Mouse (Mus musculus) embryonic facial prominence, embryonic 14.5 days (tissue): ENCODE measurements around the gene Trmt1. TPM values are rescaled to one million over a fixed set of nuclear protein-coding genes. Genes with fewer than 3 reads are reported as not detected.

Source experiments
- ATAC-seq: fragments of 200-750 bp; cut with Nextera tagmentation; 2 replicates; pipeline ENCODE4 v1.8.0; 2017; ENCODE audit warnings: low read depth, moderate number of reproducible peaks, moderate TSS enrichment
- DNase-seq: peaks from one replicate; pipeline ENCODE4 v3.0.0-alpha.2; 2015; ENCODE audit warnings: low spot score
- H3K27ac ChIP-seq: fragments of 300-500 bp; sonication (generic); replicated peaks from 2 replicates; pipeline ENCODE4 v1.5.1; 2014; ENCODE audit warnings: low read depth, mild to moderate bottlenecking, low read length, moderate library complexity
- H3K27me3 ChIP-seq: fragments of 300-500 bp; sonication (generic); replicated peaks from 2 replicates; pipeline ENCODE4 v1.6.1; 2014; ENCODE audit warnings: low read length; ENCODE audit not compliant: control insufficient read depth, insufficient read depth
- H3K36me3 ChIP-seq: fragments of 300-500 bp; sonication (generic); 2 replicates; pipeline ENCODE4 v1.6.1; 2014; ENCODE audit warnings: low read length, mixed read lengths; ENCODE audit not compliant: control insufficient read depth, insufficient read depth
- H3K4me1 ChIP-seq: fragments of 300-500 bp; sonication (generic); 2 replicates; pipeline ENCODE4 v1.6.1; 2014; ENCODE audit warnings: antibody characterized with exemption, low read length; ENCODE audit not compliant: control insufficient read depth, insufficient read depth
- H3K4me2 ChIP-seq: fragments of 300-500 bp; sonication (generic); 2 replicates; pipeline ENCODE4 v1.6.1; 2014; ENCODE audit warnings: low read depth, mild to moderate bottlenecking, low read length, moderate library complexity, mixed read lengths
- H3K4me3 ChIP-seq: fragments of 300-500 bp; sonication (generic); 2 replicates; pipeline ENCODE4 v1.5.1; 2014; ENCODE audit warnings: low read depth, mild to moderate bottlenecking, low read length
- H3K9ac ChIP-seq: fragments of 300-500 bp; sonication (generic); 2 replicates; pipeline ENCODE4 v1.6.1; 2014; ENCODE audit warnings: low read depth, mild to moderate bottlenecking, low read length, moderate library complexity, mixed read lengths
- H3K9me3 ChIP-seq: fragments of 300-500 bp; sonication (generic); 2 replicates; pipeline ENCODE4 v1.6.1; 2016; ENCODE audit warnings: low read length; ENCODE audit not compliant: control insufficient read depth
- WGBS: fragments of 180-500 bp; shearing (Covaris S2); extraction: QIAGEN DNeasy Blood & Tissue Kit; methylation state at CpG from one replicate; pipeline ENCODE4 v1.1.7; 2014; 5-methylcytosine and 5-hydroxymethylcytosine counted together
- polyA plus RNA-seq: library from polyadenylated mRNA; unstranded; fragments of >200 nt; fragmentation: Nextera tagmentation; extraction: Ambion mirVana; gene quantifications from 2 replicates; pipeline ENCODE4 v1.2.1, GENCODE M21; 2014

The Trmt1 gene
- polyA plus RNA-seq, 1 experiment from 2014 or later = 55.8 TPM

GRCm38 (mm10) chr8:84695140-84695539 lies 9.0 kb downstream of the Trmt1 start:
- H3K4me1 ChIP-seq = 0 out of 2 replicates have a peak, but pooled peaks cover 2% of the 10 kb centered on the region
- WGBS = 92% methylated on average over 6 of the region's 6 CpGs
- H3K27me3 ChIP-seq = no peaks in the 10 kb centered on the region
- DNase-seq (no peak), ATAC-seq (no peak)
- H3K9ac ChIP-seq = no peak overlapping the region
- H3K4me2 ChIP-seq = no peak overlapping the region
- H3K9me3 ChIP-seq = no peaks in the 10 kb centered on the region
- H3K27ac ChIP-seq = no peak overlapping the region
- H3K4me3 ChIP-seq = no peak overlapping the region
- peaks cover 84% of the 10 kb centered on the region for H3K36me3 ChIP-seq

DNA sequence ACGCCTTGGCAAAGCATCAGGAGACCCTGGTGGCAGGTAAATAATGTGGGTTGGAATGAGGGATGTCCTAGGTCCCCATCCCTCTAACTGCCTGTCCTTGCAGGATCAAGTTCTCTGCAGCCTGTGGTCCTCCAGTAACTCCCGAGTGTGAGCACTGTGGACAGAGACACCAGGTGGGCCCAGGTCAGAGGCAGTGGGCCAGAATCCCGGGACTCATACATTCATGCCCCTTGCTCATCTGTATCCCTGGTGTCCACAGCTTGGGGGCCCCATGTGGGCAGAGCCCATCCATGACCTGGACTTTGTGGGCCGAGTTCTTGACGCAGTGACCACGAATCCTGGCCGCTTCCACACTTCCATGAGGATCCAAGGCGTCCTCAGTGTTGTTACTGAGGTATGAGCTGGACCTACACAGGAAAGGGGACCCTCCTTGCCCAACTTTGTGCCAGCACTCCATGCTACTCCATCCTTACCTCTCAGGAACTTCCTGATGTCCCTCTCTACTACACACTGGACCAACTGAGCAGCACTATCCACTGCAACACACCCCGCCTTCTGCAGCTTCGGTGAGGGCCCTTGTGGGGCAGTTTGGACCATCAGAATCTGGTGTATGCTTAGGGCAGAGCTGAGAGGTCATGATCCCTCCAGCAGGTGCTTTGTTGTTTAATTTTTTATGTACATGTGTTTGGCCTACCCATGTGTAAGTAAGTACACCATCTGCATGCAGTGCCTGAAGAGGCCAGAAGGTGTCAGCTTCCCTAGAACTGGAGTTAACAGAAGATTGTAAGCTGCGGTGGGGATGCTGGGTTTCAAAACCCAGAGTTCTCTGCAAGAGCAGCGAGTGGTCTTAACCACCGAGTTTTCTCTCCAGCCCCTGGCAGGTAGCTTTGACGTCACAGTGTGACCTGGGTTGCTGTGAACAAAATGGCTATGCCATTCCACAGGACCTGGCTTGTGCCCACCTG lies 11.3 kb downstream of the Trmt1 start:
- DNase-seq = peak; percentile 63
- Histone ChIP-seq H3K9ac (no peak overlapping the region), H3K27ac (no peak overlapping the region), H3K4me3 (no peak overlapping the region), H3K4me2 (no peak overlapping the region), H3K4me1 (no peaks in the 10 kb centered on the region), H3K27me3 (peaks cover 14% of the 10 kb centered on the region), H3K9me3 (no peaks in the 10 kb centered on the region), H3K36me3 (peaks cover 68% of the 10 kb centered on the region)
- WGBS = 85% methylated on average over 12 of the region's 14 CpGs
- ATAC-seq = no peak

DNA sequence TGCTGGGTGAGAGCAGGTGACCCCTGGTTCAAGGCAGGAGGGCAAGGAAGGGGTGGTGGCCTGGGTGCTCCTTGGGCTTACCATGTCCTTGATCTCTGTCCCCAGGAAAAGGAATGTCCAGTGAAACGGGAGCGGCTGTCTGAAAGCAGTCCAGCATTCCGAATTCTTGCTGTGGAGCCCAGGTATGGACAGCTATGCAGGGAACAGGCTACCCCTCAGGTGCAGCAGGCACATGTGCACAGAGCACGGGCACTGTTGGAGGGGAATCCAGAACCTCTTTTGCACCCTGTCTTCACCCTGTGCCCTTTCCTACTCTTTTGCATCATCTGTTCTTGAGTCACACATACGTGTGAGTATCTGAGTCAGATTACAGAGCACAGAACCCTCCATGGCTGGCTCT lies 12.2 kb downstream of the Trmt1 start:
- Histone ChIP-seq H3K4me1 (no peaks in the 10 kb centered on the region), H3K9ac (no peak overlapping the region), H3K4me3 (no peak overlapping the region), H3K27me3 (peaks cover 23% of the 10 kb centered on the region), H3K9me3 (no peaks in the 10 kb centered on the region), H3K4me2 (no peak overlapping the region), H3K36me3 (peaks cover 60% of the 10 kb centered on the region), H3K27ac (no peak overlapping the region)
- ATAC-seq (no peak), DNase-seq (no peak)
- WGBS = 97% methylated on average over 5 of the region's 5 CpGs

DNA sequence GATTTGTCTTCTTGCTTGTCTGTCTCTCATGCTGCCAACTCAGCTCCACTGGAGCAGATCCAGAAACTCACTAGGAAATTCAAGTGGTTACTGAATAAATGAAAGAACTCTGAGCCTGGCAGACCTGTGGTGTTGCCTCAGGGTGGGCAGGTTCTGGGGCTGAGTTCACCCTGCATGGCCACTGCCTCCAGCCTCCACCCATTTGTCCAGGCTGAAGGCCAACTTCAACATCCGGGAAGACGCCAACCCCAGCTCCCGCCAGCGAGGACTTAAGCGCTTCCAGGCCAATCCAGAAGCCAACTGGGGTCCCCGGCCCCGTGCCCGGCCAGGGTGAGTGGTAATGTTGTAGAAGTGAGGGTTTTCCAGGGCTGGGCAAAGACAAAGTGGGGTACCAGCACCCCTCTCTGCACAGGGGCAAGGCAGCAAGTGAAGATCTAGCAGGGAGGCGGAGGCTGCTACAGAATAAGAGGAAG lies 12.9 kb downstream of the Trmt1 start:
- Histone ChIP-seq H3K27ac (peak overlapping the region; percentile 55), H3K27me3 (peaks cover 29% of the 10 kb centered on the region)
- 75% methylated on average over 9 of the region's 9 CpGs for WGBS

DNA sequence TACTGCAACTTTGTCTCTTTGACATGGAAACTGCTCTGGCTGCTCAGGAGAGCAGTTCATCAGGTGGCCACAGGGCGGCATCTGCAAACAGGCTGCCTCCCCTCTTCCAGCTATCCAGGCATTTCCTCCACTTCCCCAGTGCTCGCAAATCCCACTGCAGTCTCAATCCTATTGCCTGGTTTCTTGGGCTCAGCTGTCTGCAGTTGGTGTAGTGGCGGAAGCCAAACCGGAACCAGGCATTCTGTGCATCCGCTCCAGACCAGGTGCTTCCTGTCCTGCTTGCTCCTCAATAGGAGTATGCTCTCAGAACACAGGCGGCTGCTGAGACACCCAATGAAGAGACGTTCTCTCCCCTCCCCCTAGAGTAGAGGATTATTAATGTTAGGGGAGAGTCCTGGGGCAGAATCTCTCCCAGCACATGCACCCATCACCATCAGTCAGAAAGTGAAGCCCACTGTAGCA lies 13.8 kb downstream of the Trmt1 start:
- Histone ChIP-seq H3K9ac (no peak overlapping the region), H3K27me3 (peaks cover 37% of the 10 kb centered on the region), H3K4me2 (peak overlapping the region; percentile 2; the same call in 1 of the 2 replicates), H3K36me3 (peaks cover 51% of the 10 kb centered on the region), H3K4me3 (no peak overlapping the region), H3K27ac (0 out of 2 replicates have a peak overlapping the region, but pooled peaks have one; percentile 29), H3K4me1 (0 out of 2 replicates have a peak, but pooled peaks cover 2% of the 10 kb centered on the region), H3K9me3 (no peaks in the 10 kb centered on the region)
- no peak for ATAC-seq
- WGBS = 44% methylated on average over 7 of the region's 7 CpGs
- DNase-seq = peak; percentile 79

More for the DNA sequence above, 12.9 kb downstream of the Trmt1 start:
- peaks cover 53% of the 10 kb centered on the region for H3K36me3 ChIP-seq
- no peaks in the 10 kb centered on the region for H3K4me1 ChIP-seq
- no peak for ATAC-seq
- H3K4me2 ChIP-seq = no peak overlapping the region
- no peak overlapping the region for H3K4me3 ChIP-seq
- H3K9ac ChIP-seq = no peak overlapping the region
- no peak for DNase-seq
- no peaks in the 10 kb centered on the region for H3K9me3 ChIP-seq

- Histone ChIP-seq H3K4me2 (peak overlapping the region; percentile 2; the same call in 1 of the 2 replicates), H3K27me3 (peaks cover 43% of the 10 kb centered on the region), H3K4me1 (peaks cover 7% of the 10 kb centered on the region; the same call in 1 of the 2 replicates), H3K9me3 (no peaks in the 10 kb centered on the region), H3K36me3 (peaks cover 45% of the 10 kb centered on the region), H3K27ac (0 out of 2 replicates have a peak overlapping the region, but pooled peaks have one; percentile 29), H3K9ac (no peak overlapping the region), H3K4me3 (no peak overlapping the region)
- ATAC-seq (no peak), DNase-seq (no peak)
- WGBS = 79% methylated on average over 5 of the region's 5 CpGs
Measured at GRCm38 (mm10) chr8:84700526-84700925, 14.4 kb downstream of the Trmt1 start.

DNA sequence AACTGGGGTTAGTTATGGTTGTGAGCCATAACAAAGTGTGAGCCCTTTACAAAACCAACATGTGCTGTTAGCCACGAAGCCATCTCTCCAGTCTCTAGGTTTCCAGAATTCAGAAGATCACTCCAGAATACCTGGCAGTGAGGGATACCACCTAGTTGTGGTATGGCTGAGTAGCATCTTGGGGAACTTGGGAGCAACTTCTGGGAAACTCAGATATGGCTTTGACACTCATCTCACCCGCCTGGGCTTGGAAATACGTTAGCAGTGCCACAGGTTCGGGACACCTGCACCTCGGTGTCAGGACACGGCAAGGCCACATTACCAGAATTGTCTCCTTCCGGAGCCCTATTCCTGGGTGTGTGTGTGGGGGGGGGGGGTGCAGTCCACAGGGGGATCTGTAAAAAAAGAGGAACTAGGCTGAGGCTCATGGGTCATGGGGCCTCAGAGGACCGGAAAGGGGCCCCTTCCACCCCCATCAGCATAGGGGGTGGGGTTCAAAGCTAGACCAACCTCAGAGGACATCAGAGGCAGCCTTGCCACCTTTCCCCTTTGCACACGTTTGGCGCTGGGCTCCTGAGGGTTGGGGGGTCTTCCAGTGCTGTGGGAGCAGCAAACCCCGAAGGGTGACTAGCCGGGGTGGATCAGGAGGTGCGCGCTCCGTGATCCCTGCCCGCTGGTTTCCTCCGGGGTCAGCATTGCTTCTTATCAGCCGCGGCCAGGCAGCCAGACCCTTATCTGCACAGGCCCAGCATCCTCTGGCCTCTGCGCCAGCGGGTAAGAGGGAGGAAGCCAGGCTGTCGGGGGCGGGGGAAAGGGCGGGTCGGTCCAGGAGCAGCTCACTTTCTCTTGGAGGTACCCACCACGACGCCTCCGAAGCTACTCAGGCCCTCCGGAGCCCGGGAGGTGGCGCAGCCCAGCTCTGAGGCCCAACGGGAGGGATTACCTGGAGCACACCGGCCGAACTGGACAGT lies 15.1 kb downstream of the Trmt1 start, which contains the start of gene Lyl1:
Gene Lyl1 (plus strand): TSS at position 517 of the 971 bp plus-strand sequence.
- Histone ChIP-seq H3K27ac (peak within 1 kb of the TSS; percentile 29; the same call in 1 of the 2 replicates), H3K9ac (0 out of 2 replicates have a peak within 1 kb of the TSS, but pooled peaks have one; percentile 34), H3K4me2 (peak within 1 kb of the TSS; percentile 16; the same call in 1 of the 2 replicates), H3K9me3 (no peaks in the 10 kb centered on the region), H3K27me3 (peaks cover 45% of the 10 kb centered on the region), H3K4me1 (peaks cover 10% of the 10 kb centered on the region), H3K36me3 (peaks cover 39% of the 10 kb centered on the region), H3K4me3 (peak within 1 kb of the TSS; percentile 22)
- ATAC-seq (0 out of 2 replicates have a peak, but pooled peaks have one; percentile 13), DNase-seq (no peak)
- 15% methylated on average over 26 of the region's 34 CpGs for WGBS
